Mouse (Mus musculus) forebrain, embryonic 10.5 days (tissue): ENCODE results near the gene Syne3. TPM values are rescaled to one million over a fixed set of nuclear protein-coding genes. Genes with fewer than 3 reads are reported as not detected.

Experiments
- DNase-seq: peaks from one replicate; pipeline ENCODE4 v3.0.0-alpha.2; 2017; ENCODE audit warnings: low spot score; ENCODE audit errors: extremely low spot score
- H3K27ac ChIP-seq: fragments of 300-500 bp; sonication (generic); 2 replicates; pipeline ENCODE4 v1.5.1; 2016; ENCODE audit warnings: mild to moderate bottlenecking
- H3K27me3 ChIP-seq: fragments of 300-500 bp; sonication (generic); 2 replicates; pipeline ENCODE4 v1.6.1; 2016; ENCODE audit warnings: mild to moderate bottlenecking; ENCODE audit not compliant: poor library complexity, severe bottlenecking
- H3K36me3 ChIP-seq: fragments of 300-500 bp; sonication (generic); replicated peaks from 2 replicates; pipeline ENCODE4 v1.6.1; 2016; ENCODE audit warnings: mild to moderate bottlenecking, moderate library complexity
- H3K4me1 ChIP-seq: fragments of 300-500 bp; sonication (generic); 2 replicates; pipeline ENCODE4 v1.6.1; 2016
- H3K4me3 ChIP-seq: fragments of 300-500 bp; sonication (generic); 2 replicates; pipeline ENCODE4 v1.5.1; 2016; ENCODE audit warnings: mild to moderate bottlenecking, moderate library complexity
- H3K9me3 ChIP-seq: fragments of 300-500 bp; sonication (generic); 2 replicates; pipeline ENCODE4 v1.6.1; 2016; ENCODE audit warnings: mild to moderate bottlenecking, moderate library complexity
- WGBS: fragments of 180-500 bp; shearing (Covaris S2); methylation state at CpG from one replicate; pipeline ENCODE4 v1.1.7; 2016; 5-methylcytosine and 5-hydroxymethylcytosine counted together
- microRNA-seq: library from miRNA; unstranded; fragments of <30 nt; microRNA quantifications from one replicate; pipeline ENCODE4, GENCODE M21; 2017
- polyA plus RNA-seq: library from polyadenylated mRNA; unstranded; fragments of >200 nt; fragmentation: Nextera tagmentation; extraction: Ambion mirVana; gene quantifications from 2 replicates; pipeline ENCODE4 v1.2.1, GENCODE M21; 2016

Gene Syne3
- polyA plus RNA-seq, 1 experiment from 2014 or later: 0.10 TPM

DNA sequence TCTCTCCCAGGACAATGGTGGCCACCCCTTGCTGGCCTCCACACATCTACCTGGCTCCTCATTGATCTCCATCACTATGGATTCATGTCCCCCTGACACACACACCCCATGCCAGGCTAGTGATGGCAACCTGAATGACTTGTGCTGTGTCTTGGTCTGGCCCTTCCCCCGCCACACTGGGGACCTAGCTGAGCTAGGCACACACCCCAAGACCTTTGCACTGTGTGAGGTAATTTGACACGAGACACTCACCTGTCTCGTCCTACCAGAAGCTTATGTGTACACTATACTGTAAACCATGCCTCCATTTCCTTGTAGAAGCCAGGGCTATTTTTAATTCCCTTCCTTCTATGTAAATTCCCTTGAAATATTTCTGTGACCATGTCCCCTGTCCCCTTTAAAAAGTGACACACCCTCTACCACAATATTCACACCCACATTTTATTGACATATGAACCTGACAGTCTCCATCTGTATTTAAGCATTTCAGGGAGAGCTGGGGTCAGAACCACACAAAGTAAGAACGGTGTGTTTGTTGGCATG, 128.0 kb downstream of the Syne3 start:
- Histone ChIP-seq H3K9me3 (no peaks in the 10 kb centered on the region), H3K4me3 (no peak overlapping the region), H3K4me1 (peaks cover 20% of the 10 kb centered on the region), H3K27ac (no peak overlapping the region), H3K36me3 (no peaks in the 10 kb centered on the region), H3K27me3 (no peaks in the 10 kb centered on the region)
- no peak for DNase-seq
- 77% methylated on average over 4 of the region's 4 CpGs for WGBS

- Histone ChIP-seq H3K27ac (peak overlapping the region; percentile 31; the same call in 1 of the 2 replicates), H3K36me3 (no peaks in the 10 kb centered on the region), H3K4me3 (no peak overlapping the region), H3K4me1 (peaks cover 31% of the 10 kb centered on the region), H3K27me3 (peaks cover 7% of the 10 kb centered on the region), H3K9me3 (no peaks in the 10 kb centered on the region)
- DNase-seq: no peak
- WGBS: 89% methylated on average over 12 of the region's 12 CpGs
These were observed 129.2 kb downstream of the Syne3 start for GRCm38 (mm10) chr12:104880367-104880766.

Small RNA genes lying within 50 kb of the gene (microRNA-seq; reads per million reads assigned to microRNA genes)
- 3.9 reads per million, percentile 8 among the genes with 10 or more reads in this experiment for gene Mir3069

Other genes with a start within 250 kb of the Syne3 start
- 1.6 and 2.1 TPM in 2 replicates for gene Clmn, start 144.7 kb downstream of the Syne3 start, polyA plus RNA-seq
- gene Glrx5, start 22.9 kb upstream of the Syne3 start, polyA plus RNA-seq: 234 and 235 TPM in 2 replicates
- gene Tcl1b2, start 136.2 kb upstream of the Syne3 start, polyA plus RNA-seq: not detected in 2 replicates
- gene Tcl1b1, start 149.9 kb upstream of the Syne3 start, polyA plus RNA-seq: not detected in 2 replicates
- not detected in 2 replicates for gene Tcl1b5, start 166.5 kb upstream of the Syne3 start, polyA plus RNA-seq
- gene Tcl1b3, start 181.2 kb upstream of the Syne3 start, polyA plus RNA-seq: not detected in 2 replicates
- not detected in 2 replicates for gene Tcl1b4, start 192.1 kb upstream of the Syne3 start, polyA plus RNA-seq
- gene Tcl1, start 213.0 kb upstream of the Syne3 start, polyA plus RNA-seq: not detected in 2 replicates